13 mouse cellular contexts compared by ENCODE assay signal in the genomic region with DNA sequence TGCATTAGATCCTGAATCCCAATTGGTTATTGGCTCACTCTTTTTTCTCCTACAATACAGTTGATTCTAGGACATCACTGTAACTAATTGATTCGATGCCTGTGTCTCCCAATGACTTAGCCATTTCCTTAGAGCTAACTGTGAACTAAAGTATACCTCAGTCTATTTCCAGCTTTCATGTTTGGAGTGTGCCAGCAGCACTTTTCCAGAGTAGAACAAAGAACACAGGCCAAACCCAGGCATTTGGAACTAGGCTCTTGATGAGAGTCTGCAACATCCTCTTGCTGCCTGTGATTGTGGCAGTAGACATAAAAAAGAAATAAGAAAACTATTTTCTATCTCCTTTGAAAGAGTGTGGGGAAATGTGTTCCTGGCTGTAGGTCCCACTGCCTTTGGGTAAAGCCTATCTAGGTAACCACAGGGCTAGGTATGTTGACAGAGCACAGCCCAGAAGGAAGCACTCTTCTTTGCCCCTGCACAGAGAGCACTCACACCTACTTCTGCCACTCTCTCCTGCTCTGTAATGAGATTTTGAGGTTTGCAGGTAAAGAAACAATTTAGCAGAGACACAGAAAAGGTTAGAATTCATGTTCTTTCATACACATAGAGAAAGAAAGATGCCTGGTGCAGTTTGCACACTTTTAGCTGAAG. TPM values are rescaled to one million over a fixed set of nuclear protein-coding genes. Genes with fewer than 3 reads are reported as not detected.
"Had no signal": no experiment of that assay in that cellular context is flagged by ENCODE, and none has a peak within 500 bp of the region (broad histone marks: within the 10 kb centered on the region; RNA-seq: fewer than 3 reads in every experiment).

No protein-coding gene starts in this region.

- H3K9ac ChIP-seq: liver, embryonic 12.5 days; midbrain, embryonic 15.5 days; stomach, embryonic 15.5 days had no signal

- H3K4me2 ChIP-seq: liver, embryonic 12.5 days; midbrain, embryonic 15.5 days; stomach, embryonic 15.5 days had no signal

- H3K36me3 ChIP-seq: limb, embryonic 10.5 days; liver, embryonic 12.5 days; midbrain, embryonic 10.5 days; midbrain, embryonic 15.5 days; stomach, embryonic 15.5 days had no signal

- H3K27me3 ChIP-seq: liver, embryonic 12.5 days; midbrain, embryonic 15.5 days; stomach, embryonic 15.5 days had no signal

- H3K4me3 ChIP-seq: limb, embryonic 10.5 days; liver, embryonic 12.5 days; midbrain, embryonic 10.5 days; midbrain, embryonic 15.5 days; stomach, embryonic 15.5 days had no signal

- H3K9me3 ChIP-seq: limb, embryonic 10.5 days; liver, embryonic 12.5 days; midbrain, embryonic 10.5 days; midbrain, embryonic 15.5 days; stomach, embryonic 15.5 days had no signal

- ATAC-seq: intestine, postnatal 0 days; liver, embryonic 12.5 days; midbrain, embryonic 15.5 days had no signal

- H3K27ac ChIP-seq: limb, embryonic 10.5 days; liver, embryonic 12.5 days; midbrain, embryonic 10.5 days; midbrain, embryonic 15.5 days; stomach, embryonic 15.5 days had no signal

- H3K4me1 ChIP-seq: limb, embryonic 10.5 days; liver, embryonic 12.5 days; midbrain, embryonic 15.5 days; stomach, embryonic 15.5 days had no signal

- DNase-seq: kidney, adult 8-10 months; kidney, postnatal 25 days; layer of hippocampus, adult 9-11 months; right cerebral cortex, postnatal 14 days; thymus, adult 2 months; thymus, postnatal 25 days had no signal

RNA-seq across cellular contexts. Expression of gene Lurap1l, which starts 8.9 kb away (rescaled TPM):
- total RNA-seq: megakaryocyte progenitor cell, adult 5-6 weeks had no signal
